Mouse (Mus musculus) NIH3T3 (cell line): ENCODE results near the gene Ntrk1.

Experiments
- DNase-seq: peaks from one replicate; pipeline ENCODE4 v3.0.0-alpha.2; 2012; ENCODE audit warnings: low read depth

Gene Ntrk1

DNA sequence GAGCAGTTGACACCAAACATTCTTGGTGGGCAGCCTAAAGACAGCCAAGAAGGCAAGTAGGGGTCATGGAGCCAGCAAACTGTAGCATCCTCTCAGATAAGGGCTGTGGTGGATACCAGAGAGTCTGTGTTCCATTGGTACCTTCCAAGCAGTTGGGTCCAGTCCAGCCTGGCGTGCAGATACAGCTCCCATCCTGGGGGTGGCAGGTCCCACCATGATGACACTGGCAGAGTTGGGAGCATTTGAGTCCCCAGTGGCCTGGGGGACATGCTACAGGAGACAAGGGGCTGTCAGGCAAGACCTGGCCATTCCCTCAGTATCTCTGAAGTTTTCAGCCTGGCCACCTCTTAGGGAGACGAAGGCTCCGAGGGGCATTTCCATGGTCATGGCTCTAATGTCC is 42.4 kb downstream of the Ntrk1 start:
- no peak for DNase-seq

DNA sequence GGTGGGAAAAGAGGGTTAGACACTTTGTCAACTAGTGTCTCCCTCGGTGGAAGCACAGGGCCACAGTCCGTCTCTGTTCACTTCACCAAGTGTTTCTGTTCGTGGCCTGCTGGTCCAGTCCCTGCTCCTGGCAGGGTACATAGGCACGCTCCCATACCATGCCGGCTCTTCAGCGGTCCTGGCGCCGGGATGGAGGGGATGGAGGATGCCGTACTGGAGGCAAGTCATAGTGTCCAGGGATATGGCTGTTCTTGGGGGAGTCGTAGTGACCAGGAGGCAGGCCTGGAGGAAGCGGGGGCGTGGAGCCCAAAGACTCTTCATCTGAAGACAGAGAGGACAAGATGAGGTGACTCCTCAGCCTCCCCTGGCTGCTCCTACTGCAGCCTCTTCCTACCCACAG is 45.0 kb downstream of the Ntrk1 start:
- no peak for DNase-seq

DNA sequence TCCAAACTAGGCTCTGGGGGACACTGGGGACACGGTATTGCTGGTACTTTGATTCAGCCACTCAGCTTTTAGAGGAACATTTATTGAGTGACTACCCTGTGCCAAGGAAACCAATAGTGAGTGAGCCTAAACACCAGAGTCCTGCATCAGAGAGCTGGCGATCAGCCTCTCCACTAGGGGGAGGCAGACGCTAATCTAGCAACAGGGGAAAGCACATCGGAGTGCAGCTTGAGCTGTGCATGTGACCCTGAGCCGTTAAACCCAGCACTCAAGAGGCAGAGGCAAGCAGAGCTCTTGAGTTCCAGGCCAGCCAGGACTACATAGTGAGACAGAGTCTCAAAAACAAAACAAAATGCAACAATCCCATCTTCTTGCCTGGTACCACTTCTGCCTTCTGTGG is 45.9 kb downstream of the Ntrk1 start:
- DNase-seq = peak; percentile 86

DNA sequence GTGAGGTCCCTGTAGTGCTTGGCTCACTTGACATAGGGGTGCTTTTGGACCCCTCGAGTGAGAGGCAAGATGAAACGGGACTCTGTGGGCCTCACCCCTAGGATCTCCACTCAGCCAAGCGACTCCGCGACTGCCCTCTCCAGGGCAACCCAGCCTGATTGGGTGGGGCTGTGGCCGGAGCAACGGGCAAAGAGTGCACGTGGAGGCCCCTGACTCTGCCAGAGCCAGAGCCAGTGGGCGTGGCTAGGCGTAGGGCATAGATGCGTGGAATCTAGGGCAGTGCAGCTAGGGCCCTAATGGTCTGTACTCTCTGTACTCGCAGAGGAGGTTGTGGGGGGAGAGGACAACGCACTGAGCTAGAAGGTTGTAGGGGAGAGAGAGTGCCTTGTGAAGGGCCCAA is 46.5 kb downstream of the Ntrk1 start, which contains the start of gene Lrrc71:
Lrrc71 (minus strand) TSS at position 195 of the 400 bp plus-strand sequence.
- DNase-seq = no peak

DNA sequence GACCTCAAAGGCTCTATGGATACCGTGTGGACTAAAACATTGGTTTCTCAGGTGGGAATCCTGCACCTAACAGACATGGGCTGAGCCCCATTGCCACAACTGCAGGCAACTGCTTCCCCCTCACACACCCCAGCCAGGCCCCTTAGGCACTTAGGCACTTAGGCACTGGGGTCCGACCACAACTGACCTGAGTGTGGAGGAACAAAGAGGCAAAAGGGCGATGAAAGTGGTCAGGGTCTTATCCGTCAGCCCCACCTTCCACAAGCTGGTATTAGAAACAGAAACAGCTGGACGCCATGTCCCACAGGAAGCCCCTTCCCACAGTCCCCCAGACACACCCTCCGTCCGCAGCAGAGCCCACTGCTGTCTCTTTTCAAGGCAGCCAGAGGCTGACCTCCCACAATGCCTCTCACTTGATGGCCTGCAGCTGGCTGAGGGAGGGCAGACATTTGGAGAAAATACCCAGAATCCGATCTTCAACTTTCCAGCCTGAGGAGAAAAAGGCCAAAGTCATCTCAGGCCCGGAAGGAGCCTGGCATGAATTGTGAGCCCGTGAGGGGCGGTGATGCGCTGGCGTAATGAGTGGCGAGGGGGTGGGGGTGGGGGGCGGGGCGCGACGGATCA is 49.8 kb downstream of the Ntrk1 start:
- DNase-seq = no peak

DNA sequence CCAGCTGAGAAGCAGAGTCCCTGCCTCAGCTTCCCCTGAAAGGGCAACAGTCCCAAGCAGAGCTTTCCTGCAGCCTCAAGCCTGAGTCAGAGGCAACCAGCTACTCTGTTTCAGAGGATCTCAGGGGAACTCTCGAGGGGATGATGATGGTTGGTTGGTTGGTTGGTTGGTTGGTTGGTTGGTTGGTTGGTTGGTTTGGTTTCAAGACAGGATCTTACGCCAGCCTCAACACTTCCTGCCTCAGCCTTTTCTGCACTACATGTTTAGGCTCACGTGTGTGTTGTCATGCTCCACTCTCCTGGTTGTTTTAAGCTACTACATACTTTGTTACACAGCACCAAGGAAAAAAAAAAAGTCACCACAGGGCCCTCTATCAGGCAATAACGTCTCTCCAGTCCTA is 51.0 kb downstream of the Ntrk1 start:
- DNase-seq = no peak

DNA sequence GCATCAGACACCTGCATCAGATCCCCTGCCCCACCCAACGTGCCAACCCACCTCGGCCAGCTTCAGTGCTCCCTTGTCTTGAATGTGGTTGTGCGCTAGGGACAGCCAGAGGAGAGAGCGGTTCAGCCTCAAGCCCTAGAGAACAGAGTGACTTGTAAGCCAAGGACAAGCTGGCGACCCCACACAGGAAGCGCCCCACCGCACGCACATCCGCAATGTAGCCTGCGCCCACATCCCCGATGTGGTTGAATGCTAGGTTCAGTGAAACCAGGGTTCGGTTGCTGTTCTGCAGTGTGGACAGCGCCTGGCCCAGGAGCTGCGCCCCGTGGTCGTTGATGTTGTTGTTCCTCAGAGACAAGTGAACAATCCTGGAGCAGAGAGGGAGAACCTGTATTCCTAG is 52.2 kb downstream of the Ntrk1 start:
- DNase-seq = no peak

DNA sequence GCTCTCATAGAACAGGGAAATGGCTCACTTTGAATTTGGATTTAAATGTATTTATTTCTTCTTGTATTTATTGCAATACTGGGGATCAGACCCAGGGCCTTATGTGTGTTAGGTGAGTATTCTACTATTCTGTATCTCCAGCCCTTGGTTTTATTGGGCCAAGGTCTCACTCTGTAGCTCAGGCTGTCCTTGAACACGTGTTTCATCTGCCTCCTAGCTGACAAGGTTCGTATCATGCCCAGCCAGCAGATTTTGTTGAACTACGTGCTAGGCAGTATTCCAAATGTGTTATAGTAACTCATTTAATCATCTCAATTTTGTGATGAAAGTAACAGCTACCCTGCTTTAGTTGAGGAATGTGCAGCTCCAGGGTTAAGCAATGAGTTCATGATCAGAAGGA is 52.9 kb downstream of the Ntrk1 start:
- no peak for DNase-seq

DNA sequence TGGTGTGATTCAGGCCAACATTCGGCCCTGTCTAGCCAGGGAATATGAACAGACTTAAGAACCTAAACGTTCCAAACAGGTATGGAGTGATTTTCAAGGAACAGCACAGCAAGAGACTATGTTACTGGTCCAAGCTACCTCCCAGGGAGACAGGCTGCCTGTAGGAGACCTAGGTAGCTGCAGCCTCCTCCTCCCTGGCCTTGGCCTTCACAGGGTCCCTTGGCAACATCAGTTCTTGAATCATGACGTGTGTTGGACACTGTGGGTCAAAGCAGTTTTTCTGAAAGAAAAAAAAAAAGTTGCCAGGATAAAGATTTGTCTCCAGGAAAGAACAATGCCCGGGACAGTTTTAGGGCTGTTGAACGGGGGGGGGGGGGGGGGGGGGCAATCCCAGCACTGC is 56.1 kb downstream of the Ntrk1 start:
- DNase-seq = no peak

DNA sequence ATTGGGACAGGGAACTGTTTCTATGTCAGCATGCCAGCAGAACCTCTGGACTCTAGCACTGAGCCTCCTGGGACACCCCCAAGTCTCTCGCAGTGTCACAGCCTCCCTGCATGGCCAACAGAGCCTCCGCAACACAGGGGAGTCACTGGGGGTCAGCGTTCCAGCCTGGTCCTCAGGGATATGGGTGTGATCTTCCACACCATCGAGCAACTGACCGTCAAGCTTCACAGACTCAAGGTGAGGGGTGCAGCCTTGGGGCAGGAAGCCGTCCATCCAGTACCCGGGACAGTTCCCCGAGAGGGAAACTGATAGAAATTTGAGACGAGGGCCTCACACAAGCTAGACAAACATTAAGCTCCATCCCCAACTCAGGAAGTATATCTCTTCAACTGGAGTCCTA is 59.6 kb downstream of the Ntrk1 start:
- no peak for DNase-seq

DNA sequence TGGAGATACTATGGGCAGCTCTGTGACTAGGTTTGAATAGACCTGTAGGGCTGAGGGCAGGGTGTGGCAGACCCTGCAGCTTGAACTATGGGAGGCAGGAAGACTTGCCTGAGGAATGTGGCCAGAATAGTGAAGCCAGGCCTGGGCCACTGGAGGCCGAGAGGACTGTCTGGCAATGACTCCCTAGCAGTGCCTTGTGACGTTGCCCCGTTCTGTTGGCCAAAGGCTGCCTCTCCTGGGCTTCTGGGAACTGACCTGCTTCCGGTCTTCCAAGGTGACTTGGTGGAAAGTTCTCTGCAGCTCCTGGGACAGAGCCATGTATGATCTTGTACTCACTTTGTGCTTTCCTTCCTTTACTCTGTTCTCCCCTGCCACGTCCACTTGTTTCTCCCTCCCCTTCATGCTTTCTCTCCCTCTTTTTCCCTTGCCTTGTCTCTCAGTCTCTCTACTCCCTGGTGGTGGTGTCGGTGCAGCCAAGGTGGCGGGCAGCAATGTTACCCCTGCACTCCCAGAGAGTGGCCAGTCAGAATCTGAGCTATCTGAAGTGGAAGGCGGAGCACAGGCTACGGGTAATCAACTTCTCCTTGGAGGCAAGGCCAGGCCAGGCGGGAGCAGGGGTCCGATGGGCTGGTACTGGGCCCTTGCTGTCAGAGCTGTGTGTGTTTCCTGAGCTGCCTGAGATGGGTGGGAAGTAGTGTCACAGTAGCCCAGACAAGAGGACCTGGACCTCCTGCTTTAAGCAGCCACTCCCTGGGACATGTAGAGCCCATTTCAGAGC is 60.8 kb downstream of the Ntrk1 start:
- DNase-seq = no peak

DNA sequence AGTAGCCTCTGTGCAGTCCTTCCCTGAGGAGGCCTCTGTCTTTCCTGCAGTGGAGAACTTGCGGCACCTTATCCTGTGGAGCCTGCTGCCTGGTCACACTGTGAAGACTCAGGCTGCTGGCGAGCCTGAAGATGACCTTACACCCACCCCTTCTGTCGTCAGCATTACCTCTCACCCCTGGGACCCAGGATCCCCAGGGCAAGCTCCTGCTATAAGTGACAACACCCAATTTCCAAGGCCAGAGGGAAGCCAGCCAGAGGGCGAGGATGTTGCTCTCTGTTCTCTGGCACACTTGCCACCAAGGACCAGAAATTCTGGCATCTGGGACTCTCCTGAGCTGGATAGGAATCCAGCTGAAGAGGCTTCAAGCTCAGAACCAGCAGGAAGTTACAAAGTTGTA is 61.9 kb downstream of the Ntrk1 start:
- DNase-seq = no peak

DNA sequence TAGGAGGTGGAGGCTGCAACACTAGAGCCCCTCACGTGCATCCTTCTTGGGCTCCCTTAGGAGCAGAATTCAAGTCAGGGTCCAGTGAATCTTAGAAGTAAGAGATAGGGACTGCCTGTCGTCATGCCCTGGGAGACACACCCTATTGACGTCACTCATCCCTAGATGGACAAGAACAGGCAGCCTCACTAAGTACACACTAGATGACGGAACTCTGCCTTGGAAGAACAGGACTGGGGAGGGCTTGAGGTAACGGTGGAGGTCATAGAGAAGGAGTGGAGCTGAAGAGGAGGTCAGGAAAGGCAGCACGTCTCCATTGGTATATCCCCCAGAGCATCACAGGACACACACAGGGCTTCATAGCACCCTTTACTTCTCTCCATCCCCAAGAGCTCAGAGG is 66.3 kb downstream of the Ntrk1 start:
- no peak for DNase-seq
